Mouse (Mus musculus) ovary, adult 2 months (tissue): ENCODE data around the gene Gm28510. TPM values are rescaled to one million over a fixed set of nuclear protein-coding genes. Genes with fewer than 3 reads are reported as not detected.

Experiments used
- polyA plus RNA-seq: library from polyadenylated mRNA; depleted of rRNA; stranded (reverse); fragments of >200 nt; gene quantifications from 2 replicates; pipeline ENCODE4 v1.2.3, GENCODE M21; 2012; rRNA removed

Gm28510 gene
- not detected in 2 replicates for polyA plus RNA-seq

DNA sequence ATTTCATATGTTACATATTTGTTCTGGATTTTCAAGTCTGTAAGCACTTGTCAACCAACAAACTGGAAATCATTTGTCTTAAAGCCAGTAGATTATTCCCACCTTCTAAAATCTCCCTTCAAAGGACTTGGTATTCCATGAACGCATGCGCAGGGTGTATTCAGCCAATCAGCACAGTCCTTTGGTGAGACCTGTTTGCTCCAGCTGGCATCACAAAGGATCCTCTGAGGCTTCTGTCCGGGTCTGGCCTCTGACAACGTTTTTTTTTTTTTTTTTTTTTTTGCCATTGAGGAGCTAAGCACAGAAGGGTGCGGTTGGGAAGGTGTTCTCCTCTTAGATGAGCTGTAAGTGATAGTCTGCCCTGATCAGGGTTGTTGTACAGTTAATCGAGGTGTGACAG is at the start of gene Gm28510:
Gm28510 (plus strand) TSS at position 301 of the 400 bp plus-strand sequence.

Other genes starting within 250 kb of the Gm28510 start
- gene Gm20834, start 88.1 kb upstream of the Gm28510 start, polyA plus RNA-seq, result not detected in 2 replicates
- not detected in 2 replicates for gene Gm20737, start 123.3 kb downstream of the Gm28510 start, polyA plus RNA-seq
- gene Gm21775, start 140.7 kb downstream of the Gm28510 start, polyA plus RNA-seq, result not detected in 2 replicates
- not detected in 2 replicates for gene Gm21900, start 203.6 kb downstream of the Gm28510 start, polyA plus RNA-seq